Mouse (Mus musculus): ENCODE data around the gene Olfr1394.

DNA sequence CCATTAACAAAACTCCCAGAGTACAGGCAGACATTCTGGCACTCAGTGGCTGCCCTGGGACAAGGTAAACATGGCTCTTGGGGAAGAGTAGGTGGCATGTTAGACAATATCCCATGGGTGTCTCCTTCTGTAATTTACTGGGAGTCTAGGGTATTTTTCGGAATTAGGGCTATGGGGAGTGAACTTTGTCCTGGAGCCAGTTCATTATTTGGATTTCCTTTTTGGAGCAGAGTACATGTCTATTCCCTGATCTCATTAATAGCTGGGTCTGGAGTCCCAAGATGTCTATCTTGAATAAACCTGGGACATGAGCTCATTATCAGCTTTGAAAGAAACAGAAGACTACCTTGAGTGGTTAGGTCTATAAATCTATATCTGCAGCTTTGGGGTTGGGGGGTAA is at the start of gene Olfr1394:
- TF ChIP-seq CTCF (IDR thresholded peaks at IDR 0.05; ENCODE audit: low read depth) (no peak), EP300 (IDR thresholded peaks at IDR 0.05; ENCODE audit: low read depth) (no peak)
